Mouse (Mus musculus): ENCODE results near the gene Smyd3.

DNA sequence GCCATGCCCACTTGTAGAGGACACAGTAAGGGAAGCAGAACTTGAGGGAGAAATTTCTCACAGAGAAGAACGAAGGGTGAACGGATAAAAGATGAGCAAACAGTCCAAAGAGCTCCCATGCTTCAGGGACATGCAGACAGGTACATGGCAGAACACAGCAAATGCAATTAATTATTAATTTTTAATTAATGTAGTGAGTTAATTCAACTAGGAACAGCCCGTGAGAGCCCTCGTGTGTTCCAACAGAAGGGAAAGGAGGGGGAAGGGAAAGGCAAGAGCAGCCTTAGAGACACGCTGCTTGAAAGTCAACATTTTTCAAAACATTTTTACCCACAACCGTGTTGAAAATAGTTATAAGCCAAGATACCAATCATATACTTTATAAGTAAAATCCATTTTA, 163.6 kb downstream of the Smyd3 start:
- TF ChIP-seq POLR2A (IDR thresholded peaks at IDR 0.05; ENCODE audit: borderline replicate concordance, low read depth, low read length) (no peak), CTCF (IDR thresholded peaks at IDR 0.05; ENCODE audit: low read depth, low read length) (no peak)

Data from bone marrow macrophage, adult 2 months (primary cell).